Mouse (Mus musculus): ENCODE data around the gene Phf2.

- TF ChIP-seq CTCF (IDR thresholded peaks at IDR 0.05; ENCODE audit: low read depth), result no peak
- no peak for TF ChIP-seq EP300 (IDR thresholded peaks at IDR 0.05; ENCODE audit: low read depth)
These were observed 42.8 kb upstream of the Phf2 start for GRCm38 (mm10) chr13:48913680-48914079.
